Mouse (Mus musculus) erythroblast, embryonic 14.5 days (primary cell): Measurements from ENCODE around the gene Btc.

Source experiments
- GATA1 ChIP-seq: IDR thresholded peaks from 2 replicates; pipeline ENCODE4 v1.6.1; 2012; ENCODE audit warnings: low read length, inconsistent platforms, mixed read lengths
- TAL1 ChIP-seq: IDR thresholded peaks from 3 replicates; pipeline ENCODE4 v1.6.1; 2012; ENCODE audit warnings: low read length, inconsistent platforms, mixed read lengths

DNA sequence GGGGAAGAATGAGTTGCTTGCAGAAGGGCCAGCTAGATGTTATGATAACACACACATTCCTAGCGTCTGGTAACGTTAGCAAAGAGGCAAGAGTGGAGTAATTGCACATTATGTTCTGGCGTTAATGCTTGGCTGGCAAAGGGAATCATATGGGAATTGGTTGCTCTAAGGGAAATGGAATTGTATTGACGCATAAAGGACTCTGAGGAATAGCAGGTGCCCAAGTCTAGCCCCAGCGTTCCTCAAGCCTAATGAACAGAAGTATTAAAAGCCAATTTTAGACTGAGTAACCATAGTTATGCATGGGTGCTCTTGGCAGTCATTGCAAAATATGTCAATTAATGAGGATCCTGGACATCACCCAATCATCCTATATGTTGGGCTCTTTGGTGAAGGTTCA, 50.1 kb downstream of the Btc start:
- TF ChIP-seq GATA1 (no peak), TAL1 (no peak)
